Mouse (Mus musculus) forebrain, embryonic 12.5 days (tissue): ENCODE data around the gene Siglece. TPM values are rescaled to one million over a fixed set of nuclear protein-coding genes. Genes with fewer than 3 reads are reported as not detected.
"Not testable (repeated sequence)": the region's sequence is repeated elsewhere in the genome, so short reads cannot be mapped to it uniquely, and the experiment has no call there.

ENCODE experiments used
- ATAC-seq: fragments of 200-750 bp; cut with Nextera tagmentation; 2 replicates; pipeline ENCODE4 v1.8.0; 2017; ENCODE audit warnings: moderate TSS enrichment; ENCODE audit not compliant: low FRiP score
- H3K27ac ChIP-seq: fragments of 300-500 bp; sonication (generic); 2 replicates; pipeline ENCODE4 v1.5.1; 2016; ENCODE audit warnings: mild to moderate bottlenecking
- H3K27me3 ChIP-seq: fragments of 300-500 bp; sonication (generic); 2 replicates; pipeline ENCODE4 v1.6.1; 2016; ENCODE audit warnings: mild to moderate bottlenecking
- H3K36me3 ChIP-seq: fragments of 300-500 bp; sonication (generic); replicated peaks from 2 replicates; pipeline ENCODE4 v1.6.1; 2016; ENCODE audit warnings: mild to moderate bottlenecking
- H3K4me1 ChIP-seq: fragments of 300-500 bp; sonication (generic); 2 replicates; pipeline ENCODE4 v1.6.1; 2016
- H3K4me2 ChIP-seq: fragments of 300-500 bp; sonication (generic); 2 replicates; pipeline ENCODE4 v1.6.1; 2016; ENCODE audit warnings: mild to moderate bottlenecking, moderate library complexity
- H3K4me3 ChIP-seq: fragments of 300-500 bp; sonication (generic); replicated peaks from 2 replicates; pipeline ENCODE4 v1.5.1; 2016; ENCODE audit warnings: mild to moderate bottlenecking
- H3K9ac ChIP-seq: fragments of 300-500 bp; sonication (generic); 2 replicates; pipeline ENCODE4 v1.6.1; 2016; ENCODE audit warnings: mild to moderate bottlenecking
- H3K9me3 ChIP-seq: fragments of 300-500 bp; sonication (generic); 2 replicates; pipeline ENCODE4 v1.6.1; 2016
- WGBS: fragments of 180-500 bp; shearing (Covaris S2); methylation state at CpG from one replicate; pipeline ENCODE4 v1.1.7; 2016; 5-methylcytosine and 5-hydroxymethylcytosine counted together
- polyA plus RNA-seq: library from polyadenylated mRNA; unstranded; fragments of >200 nt; fragmentation: Nextera tagmentation; extraction: Ambion mirVana; gene quantifications from 2 replicates; pipeline ENCODE4 v1.2.1, GENCODE M21; 2016

The Siglece gene
- 0.17 and 0.35 TPM in 2 replicates for polyA plus RNA-seq

DNA sequence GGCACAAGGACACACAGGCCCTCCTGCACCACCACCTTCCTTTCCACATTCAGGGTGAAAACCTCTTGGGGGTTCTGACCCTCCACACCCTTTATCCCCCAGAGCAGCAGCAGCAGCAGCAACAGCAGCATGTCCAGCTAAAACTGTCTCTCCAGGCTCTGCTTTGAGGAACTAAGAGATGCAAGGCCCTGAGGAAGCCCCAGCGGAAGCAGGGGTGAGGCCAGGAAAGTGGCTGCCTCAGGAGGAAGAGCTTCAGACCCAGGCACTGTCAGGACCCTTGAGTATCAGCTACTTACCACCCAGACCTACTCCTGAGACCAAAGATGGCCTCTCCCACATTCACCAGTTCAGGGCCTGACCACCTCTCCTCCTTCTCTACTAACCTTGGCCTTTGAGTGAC, at the start of gene Siglece:
Gene Siglece, minus strand, starts transcription at position 160 of the 400 bp plus-strand sequence.
- Histone ChIP-seq H3K36me3 (no peaks in the 10 kb centered on the region), H3K27me3 (no peaks in the 10 kb centered on the region), H3K27ac (no peak within 1 kb of the TSS), H3K9ac (no peak within 1 kb of the TSS), H3K9me3 (no peaks in the 10 kb centered on the region), H3K4me3 (no peak within 1 kb of the TSS), H3K4me2 (no peak within 1 kb of the TSS), H3K4me1 (no peaks in the 10 kb centered on the region)
- WGBS = 82% methylated on average over 1 of the region's 1 CpGs
- ATAC-seq = no peak

DNA sequence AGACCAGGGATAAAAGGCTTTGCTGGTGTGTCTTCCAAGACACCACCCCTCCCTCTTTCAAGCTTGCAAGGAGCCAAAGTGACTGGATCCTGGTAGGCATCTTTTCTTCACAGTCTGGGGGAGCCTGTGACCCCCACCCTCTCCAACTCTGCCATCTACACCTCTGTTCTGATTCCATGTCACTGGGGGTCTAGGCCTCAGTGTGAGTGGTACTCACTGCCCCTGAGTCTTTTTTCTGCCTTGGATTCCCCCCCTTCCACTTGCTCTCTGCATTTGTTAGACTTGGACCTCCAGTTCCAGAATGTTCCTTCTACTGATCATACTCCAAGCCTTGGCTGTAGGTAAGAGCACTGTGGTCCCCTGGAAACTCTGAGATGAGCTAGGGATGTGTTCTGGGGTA, 30.2 kb upstream of the Siglece start, which contains the start of gene Klk14:
Gene Klk14, plus strand, starts transcription at position 301 of the 400 bp plus-strand sequence.
- Histone ChIP-seq H3K4me2 (no peak within 1 kb of the TSS), H3K4me1 (no peaks in the 10 kb centered on the region)

GRCm38 (mm10) chr7:43685088-43685487, 25.1 kb upstream of the Siglece start:
- no peaks in the 10 kb centered on the region for H3K36me3 ChIP-seq
- no peak for ATAC-seq
- WGBS = 82% methylated on average over 7 of the region's 7 CpGs
- no peak overlapping the region for H3K4me2 ChIP-seq
- H3K9me3 ChIP-seq = no peaks in the 10 kb centered on the region
- H3K27ac ChIP-seq = no peak overlapping the region
- H3K4me1 ChIP-seq = no peaks in the 10 kb centered on the region
- H3K9ac ChIP-seq = no peak overlapping the region
- H3K27me3 ChIP-seq = no peaks in the 10 kb centered on the region
- no peak overlapping the region for H3K4me3 ChIP-seq

More for the DNA sequence above, 30.2 kb upstream of the Siglece start, which contains the start of gene Klk14:
- H3K36me3 ChIP-seq = no peaks in the 10 kb centered on the region
- H3K9ac ChIP-seq = no peak within 1 kb of the TSS
- ATAC-seq = no peak
- no peaks in the 10 kb centered on the region for H3K27me3 ChIP-seq
- no peaks in the 10 kb centered on the region for H3K9me3 ChIP-seq
- H3K27ac ChIP-seq = no peak within 1 kb of the TSS
- H3K4me3 ChIP-seq = no peak within 1 kb of the TSS

DNA sequence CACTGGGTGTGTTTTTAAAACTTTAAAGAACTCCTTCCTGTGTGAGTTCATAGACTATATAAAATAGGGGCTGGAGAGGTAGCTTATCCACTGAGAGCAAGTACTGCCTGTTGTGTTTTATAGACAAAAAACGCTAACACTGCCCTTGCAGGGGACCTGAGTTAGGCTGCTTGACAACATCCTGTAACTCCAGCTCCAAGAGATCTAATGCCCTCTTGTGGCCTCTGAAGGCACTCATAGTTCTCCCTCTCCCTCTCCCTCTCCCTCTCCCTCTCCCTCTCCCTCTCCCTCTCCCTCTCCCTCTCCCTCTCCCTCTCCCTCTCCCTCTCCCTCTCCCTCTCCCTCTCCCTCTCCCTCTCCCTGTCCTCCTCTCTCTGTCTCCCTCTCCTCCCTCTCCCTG, 22.6 kb upstream of the Siglece start:
- not testable (repeated sequence) for ATAC-seq, H3K9ac ChIP-seq, H3K27me3 ChIP-seq, H3K27ac ChIP-seq, H3K4me1 ChIP-seq, H3K9me3 ChIP-seq, H3K4me3 ChIP-seq, H3K4me2 ChIP-seq
- WGBS = 19% methylated on average over 1 of the region's 1 CpGs
- H3K36me3 ChIP-seq = peaks cover 10% of the 10 kb centered on the region

- Histone ChIP-seq H3K27me3 (no peaks in the 10 kb centered on the region), H3K36me3 (peaks cover 26% of the 10 kb centered on the region)
- no peak for ATAC-seq
Measured at GRCm38 (mm10) chr7:43680960-43681359, 21.0 kb upstream of the Siglece start.

DNA sequence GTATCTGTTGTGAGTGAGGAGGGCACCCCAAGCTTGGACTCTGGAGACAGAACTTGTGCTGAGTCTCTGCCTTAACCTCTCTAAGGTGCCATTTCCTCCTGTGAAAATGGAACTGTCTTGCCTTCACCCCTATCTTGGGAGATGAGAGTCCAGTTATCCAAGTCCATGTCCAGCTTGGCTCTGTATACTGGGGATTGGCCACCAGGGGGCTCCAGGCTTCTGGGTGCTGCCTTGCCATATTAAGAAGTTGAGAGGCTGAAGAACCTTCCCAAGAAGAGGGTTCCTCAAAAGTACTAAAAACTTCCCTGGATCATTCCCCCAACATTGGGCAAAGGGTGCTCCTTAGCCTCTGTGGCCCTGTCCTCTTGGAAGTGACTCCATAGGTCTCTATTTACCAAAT, 18.6 kb upstream of the Siglece start:
- ATAC-seq = no peak
- Histone ChIP-seq H3K27me3 (no peaks in the 10 kb centered on the region), H3K4me1 (0 out of 2 replicates have a peak, but pooled peaks cover under 1% of the 10 kb centered on the region), H3K36me3 (peaks cover 43% of the 10 kb centered on the region), H3K4me3 (no peak overlapping the region), H3K4me2 (no peak overlapping the region), H3K9me3 (no peaks in the 10 kb centered on the region), H3K9ac (no peak overlapping the region), H3K27ac (no peak overlapping the region)

More at GRCm38 (mm10) chr7:43680960-43681359, 21.0 kb upstream of the Siglece start:
- Histone ChIP-seq H3K9me3 (no peaks in the 10 kb centered on the region), H3K27ac (no peak overlapping the region), H3K9ac (no peak overlapping the region), H3K4me1 (no peaks in the 10 kb centered on the region), H3K4me2 (no peak overlapping the region), H3K4me3 (no peak overlapping the region)
- WGBS = 15% methylated on average over 5 of the region's 5 CpGs

DNA sequence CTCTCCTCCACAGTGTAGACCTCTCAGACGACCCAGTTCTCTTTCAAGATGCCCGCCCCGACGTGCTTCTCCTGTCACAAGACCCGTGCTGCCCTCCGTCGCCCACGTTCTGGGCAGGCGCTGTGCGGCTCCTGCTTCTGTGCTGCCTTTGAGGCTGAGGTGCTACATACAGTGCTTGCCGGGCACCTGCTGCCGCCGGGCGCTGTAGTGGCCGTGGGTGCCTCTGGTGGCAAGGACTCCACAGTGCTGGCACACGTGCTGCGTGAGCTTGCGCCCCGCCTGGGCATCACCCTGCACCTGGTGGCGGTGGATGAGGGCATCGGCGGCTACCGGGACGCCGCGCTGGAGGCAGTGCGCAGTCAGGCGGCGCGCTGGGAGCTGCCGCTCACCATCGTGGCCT, 15.1 kb upstream of the Siglece start:
- H3K9me3 ChIP-seq = no peaks in the 10 kb centered on the region
- no peak overlapping the region for H3K4me3 ChIP-seq
- H3K36me3 ChIP-seq = peaks cover 43% of the 10 kb centered on the region
- H3K4me1 ChIP-seq = peaks cover 13% of the 10 kb centered on the region
- 92% methylated on average over 32 of the region's 32 CpGs for WGBS
- H3K4me2 ChIP-seq = no peak overlapping the region
- no peak overlapping the region for H3K27ac ChIP-seq
- H3K27me3 ChIP-seq = no peaks in the 10 kb centered on the region
- ATAC-seq = no peak
- H3K9ac ChIP-seq = no peak overlapping the region

DNA sequence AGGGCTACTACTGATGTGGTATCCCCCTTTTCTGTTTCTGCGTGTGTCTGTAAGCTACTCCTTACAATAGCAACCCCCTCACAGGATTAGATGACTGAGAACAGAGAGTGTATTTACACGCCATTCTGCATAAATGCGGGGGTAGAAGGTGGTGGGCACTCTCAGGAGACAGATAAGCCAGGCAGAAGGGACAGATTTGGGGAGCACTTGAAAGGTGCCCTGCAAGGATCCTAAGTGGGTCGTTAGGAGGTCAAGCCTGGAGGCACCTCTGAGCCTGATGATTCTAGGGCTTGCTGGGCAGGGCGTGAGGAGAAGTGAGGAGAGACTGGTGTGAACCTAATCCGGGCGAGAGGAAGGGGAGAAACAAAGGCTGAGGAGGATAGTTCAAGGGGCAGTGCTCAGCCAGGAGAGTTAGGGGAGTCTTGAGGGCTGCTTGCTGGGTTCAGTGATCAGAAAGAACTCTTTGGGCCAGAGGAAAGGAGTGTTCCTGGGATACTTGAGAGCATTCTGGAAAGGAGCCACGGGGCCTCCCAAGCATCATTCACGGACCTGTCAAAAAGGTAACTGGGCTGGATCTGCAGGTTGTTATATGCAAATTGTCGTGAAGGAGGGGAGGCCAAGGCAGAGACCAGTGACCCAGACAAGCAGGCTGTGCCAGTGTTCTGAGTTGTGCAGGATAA, 12.8 kb upstream of the Siglece start:
- Histone ChIP-seq H3K36me3 (peaks cover 35% of the 10 kb centered on the region), H3K9me3 (no peaks in the 10 kb centered on the region), H3K4me1 (peaks cover 13% of the 10 kb centered on the region), H3K4me2 (peak overlapping the region; percentile 77), H3K9ac (peak overlapping the region; percentile 71), H3K27ac (no peak overlapping the region), H3K4me3 (peak overlapping the region; percentile 57), H3K27me3 (no peaks in the 10 kb centered on the region)
- 0 out of 2 replicates have a peak, but pooled peaks have one; percentile 2 for ATAC-seq
- 16% methylated on average over 10 of the region's 10 CpGs for WGBS

DNA sequence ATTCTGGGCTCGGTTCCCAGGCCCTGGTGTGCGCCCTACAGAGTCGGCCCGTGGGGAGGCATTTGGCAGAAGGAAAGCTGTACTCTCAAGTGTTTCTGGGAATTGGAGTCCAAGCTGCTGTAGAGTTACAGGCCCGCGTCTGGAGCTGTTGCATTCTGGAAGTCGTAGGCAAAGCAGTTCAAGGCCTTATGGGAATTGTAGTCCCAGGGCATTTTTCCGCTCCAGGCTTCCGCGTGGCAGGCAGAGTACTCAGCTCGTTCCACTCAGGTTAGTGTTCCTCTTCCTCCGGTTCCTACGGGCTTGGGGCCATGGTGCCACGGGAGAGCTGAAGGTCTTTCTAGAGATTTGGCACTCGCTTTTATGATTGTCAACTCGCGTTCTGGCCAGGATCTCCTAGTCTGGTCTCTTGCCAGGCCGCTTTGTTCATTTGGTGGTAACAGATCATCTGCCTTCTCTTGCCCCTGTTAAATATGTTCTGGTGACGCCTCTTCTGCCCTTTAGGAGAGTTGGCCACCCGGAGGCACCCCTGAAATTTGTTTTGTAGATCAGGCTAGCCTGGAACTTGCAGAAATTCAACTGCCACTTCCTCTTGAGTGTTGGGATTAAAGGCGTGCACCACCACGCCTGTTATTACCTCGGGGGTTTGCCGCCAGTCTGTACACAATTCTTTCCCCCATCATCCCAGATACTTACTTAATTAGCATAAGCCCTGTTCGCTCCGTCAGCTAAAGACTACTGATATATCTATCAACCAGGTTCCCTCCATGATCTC, 12.0 kb upstream of the Siglece start, which contains the start of gene Ctu1:
Gene Ctu1, plus strand, starts transcription at position 208 of the 772 bp plus-strand sequence.
- no peak within 1 kb of the TSS for H3K27ac ChIP-seq

DNA sequence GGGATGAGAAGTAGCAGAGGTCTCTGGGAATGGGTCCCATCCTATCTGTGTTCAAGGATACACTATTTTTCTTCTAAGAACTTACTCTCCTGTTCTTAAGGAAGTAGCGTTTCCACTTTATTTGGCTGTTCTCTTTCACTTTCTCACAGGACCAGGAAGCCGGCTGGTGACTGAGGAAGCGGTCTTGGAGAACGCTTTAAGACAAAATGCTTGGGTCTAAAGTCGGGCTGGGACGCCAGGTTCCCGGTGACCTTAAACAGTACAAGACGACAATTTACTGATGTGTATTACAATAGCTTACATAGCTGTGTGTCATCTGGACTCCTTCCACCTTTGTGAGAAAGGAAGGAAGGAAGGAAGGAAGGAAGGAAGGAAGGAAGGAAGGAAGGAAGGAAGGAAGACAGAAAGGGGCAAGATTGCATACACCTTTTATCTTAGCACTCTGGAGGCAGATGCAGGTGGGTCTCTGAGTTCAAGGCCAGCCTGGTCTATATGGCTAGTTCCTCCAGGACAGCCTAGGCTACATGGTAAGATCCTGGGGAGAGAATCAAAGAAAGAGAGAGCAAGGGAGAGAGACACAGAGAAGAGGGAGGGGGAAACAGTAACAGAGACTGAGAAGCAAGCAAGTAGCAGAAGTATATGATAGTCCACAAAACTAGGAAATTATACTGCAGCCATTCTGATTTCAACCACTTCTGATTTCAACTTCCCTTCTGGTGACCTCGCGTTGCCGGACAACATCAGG, 11.3 kb upstream of the Siglece start:
- WGBS = 69% methylated on average over 11 of the region's 11 CpGs
- ATAC-seq = peak; percentile 37

More for the DNA sequence above, 12.0 kb upstream of the Siglece start, which contains the start of gene Ctu1:
- H3K36me3 ChIP-seq = peaks cover 28% of the 10 kb centered on the region
- H3K27me3 ChIP-seq = no peaks in the 10 kb centered on the region
- ATAC-seq = peak; percentile 92
- H3K9ac ChIP-seq = peak within 1 kb of the TSS; percentile 71
- no peaks in the 10 kb centered on the region for H3K9me3 ChIP-seq
- peaks cover 13% of the 10 kb centered on the region for H3K4me1 ChIP-seq
- peak within 1 kb of the TSS; percentile 77 for H3K4me2 ChIP-seq
- WGBS = under 1% methylated on average over 26 of the region's 26 CpGs
- peak within 1 kb of the TSS; percentile 57 for H3K4me3 ChIP-seq

GRCm38 (mm10) chr7:43668582-43668981, 8.6 kb upstream of the Siglece start:
- Histone ChIP-seq H3K36me3 (no peaks in the 10 kb centered on the region), H3K9me3 (no peaks in the 10 kb centered on the region), H3K4me2 (no peak overlapping the region), H3K4me1 (peaks cover 13% of the 10 kb centered on the region), H3K4me3 (no peak overlapping the region), H3K27me3 (no peaks in the 10 kb centered on the region), H3K9ac (no peak overlapping the region), H3K27ac (no peak overlapping the region)
- ATAC-seq = no peak
- 18% methylated on average over 3 of the region's 3 CpGs for WGBS

More for the DNA sequence above, 11.3 kb upstream of the Siglece start:
- Histone ChIP-seq H3K4me2 (peak overlapping the region; percentile 77), H3K9ac (no peak overlapping the region; the same call in 1 of the 2 replicates), H3K36me3 (peaks cover 20% of the 10 kb centered on the region), H3K27ac (no peak overlapping the region), H3K9me3 (no peaks in the 10 kb centered on the region), H3K4me3 (peak overlapping the region; percentile 57), H3K27me3 (no peaks in the 10 kb centered on the region), H3K4me1 (peaks cover 13% of the 10 kb centered on the region)

GRCm38 (mm10) chr7:43667221-43667620, 7.3 kb upstream of the Siglece start:
- H3K36me3 ChIP-seq, H3K27ac ChIP-seq, H3K27me3 ChIP-seq, H3K4me1 ChIP-seq, H3K9me3 ChIP-seq, H3K4me2 ChIP-seq, H3K9ac ChIP-seq, H3K4me3 ChIP-seq, ATAC-seq: not testable (repeated sequence)
- 94% methylated on average over 4 of the region's 4 CpGs for WGBS
